Mouse (Mus musculus): ENCODE measurements at regions not wholly inside any gene's neighbourhood (a gene's known extent, or its start where the extent isn't known, plus 50 kb on each side); places are given as distances from the start of the nearest gene placed in this dataset.

GRCm38 (mm10) chr8:103482033-103482720, 619.2 kb upstream of the Cdh5 start:
- TF ChIP-seq CTCF (IDR thresholded peaks at IDR 0.05; ENCODE audit: low read depth) (peak; percentile 19; the same call in 1 of the 2 replicates), EP300 (IDR thresholded peaks at IDR 0.05; ENCODE audit: low read depth) (no peak)
